Mouse (Mus musculus): ENCODE measurements around the gene Car10.
A peak's percentile ranks its signal among the peaks of the same experiment; 100 is the strongest.

Gene Car10

DNA sequence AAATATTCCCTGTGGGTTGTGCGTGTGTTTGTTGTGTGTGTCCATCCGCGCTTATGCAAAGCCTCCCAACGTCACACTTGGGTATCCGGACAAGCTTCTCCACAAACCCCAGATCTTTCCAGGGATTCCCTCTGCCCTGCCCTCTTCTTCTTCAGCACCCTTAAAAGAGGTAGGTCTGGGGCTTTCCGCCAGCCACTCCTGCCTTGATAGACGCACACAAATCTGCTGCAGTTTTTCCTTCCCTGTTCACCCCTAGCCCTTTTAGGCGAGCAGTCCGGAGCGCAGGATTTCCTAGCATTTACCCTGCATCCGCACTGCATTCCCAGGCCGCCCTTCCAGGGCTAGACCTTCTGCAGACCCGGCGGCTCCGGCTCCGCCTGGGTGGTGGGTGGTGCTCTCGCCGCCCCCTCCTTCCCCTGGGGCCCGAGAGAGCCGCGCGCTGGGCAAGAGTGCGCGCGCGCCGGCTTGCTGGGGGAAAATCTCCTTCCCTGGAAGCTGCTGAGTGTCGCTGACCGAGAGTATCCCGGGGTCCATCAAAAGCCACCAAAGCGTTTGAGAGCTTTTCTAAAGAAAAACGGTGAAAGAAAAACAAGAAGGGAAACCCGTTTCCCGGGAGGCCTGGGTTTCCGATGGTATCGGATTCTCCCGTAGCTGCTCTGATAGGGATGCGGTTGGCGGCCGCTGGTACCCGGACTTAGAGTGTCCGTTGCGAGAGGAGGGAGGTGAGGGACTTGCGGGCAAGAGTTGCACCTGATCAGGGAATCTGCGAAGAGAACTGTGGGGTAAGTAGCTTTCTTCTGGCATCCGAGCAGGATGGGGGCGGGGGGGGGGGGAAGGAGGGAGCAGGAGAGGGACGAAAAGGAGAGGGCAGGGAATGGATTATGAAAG lies at the start of gene Car10:
TSS of gene Car10 (plus strand) at position 88 of the 888 bp plus-strand sequence.
- DNase-seq (ENCODE audit: low read depth, low spot score): peak; percentile 36

- no peak for DNase-seq (ENCODE audit: low read depth, low spot score)
Measured at GRCm38 (mm10) chr11:93065021-93065420, 32.8 kb upstream of the Car10 start.

GRCm38 (mm10) chr11:93065656-93066181 lies 32.1 kb upstream of the Car10 start:
- no peak for DNase-seq (ENCODE audit: low read depth, low spot score)

DNA sequence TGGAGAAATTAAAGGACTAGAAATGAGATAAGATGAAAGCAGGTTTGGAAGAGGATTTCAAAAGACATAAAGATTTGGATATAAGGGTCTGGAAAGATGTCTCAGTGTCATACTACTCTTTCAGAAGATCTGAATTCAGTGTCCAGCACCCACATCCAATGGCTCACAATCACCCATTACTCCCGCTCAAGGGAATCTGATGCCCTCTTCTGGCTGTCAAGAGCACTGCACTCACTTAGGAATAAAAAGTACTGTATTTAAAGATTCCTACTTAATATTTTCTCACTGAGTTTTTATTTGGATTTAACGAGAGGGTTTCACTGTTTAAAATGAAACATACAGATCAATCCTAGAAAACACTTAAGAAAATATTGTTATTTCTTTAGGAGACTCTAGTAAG lies 2.2 kb upstream of the Car10 start:
- peak; percentile 28 for DNase-seq (ENCODE audit: low read depth, low spot score)

GRCm38 (mm10) chr11:93097001-93097400 lies 827 bp upstream of the Car10 start:
- peak; percentile 71 for DNase-seq (ENCODE audit: low read depth, low spot score)

GRCm38 (mm10) chr11:93097431-93097851 lies 387 bp upstream of the Car10 start:
- peak; percentile 3 for DNase-seq (ENCODE audit: low read depth, low spot score)

DNA sequence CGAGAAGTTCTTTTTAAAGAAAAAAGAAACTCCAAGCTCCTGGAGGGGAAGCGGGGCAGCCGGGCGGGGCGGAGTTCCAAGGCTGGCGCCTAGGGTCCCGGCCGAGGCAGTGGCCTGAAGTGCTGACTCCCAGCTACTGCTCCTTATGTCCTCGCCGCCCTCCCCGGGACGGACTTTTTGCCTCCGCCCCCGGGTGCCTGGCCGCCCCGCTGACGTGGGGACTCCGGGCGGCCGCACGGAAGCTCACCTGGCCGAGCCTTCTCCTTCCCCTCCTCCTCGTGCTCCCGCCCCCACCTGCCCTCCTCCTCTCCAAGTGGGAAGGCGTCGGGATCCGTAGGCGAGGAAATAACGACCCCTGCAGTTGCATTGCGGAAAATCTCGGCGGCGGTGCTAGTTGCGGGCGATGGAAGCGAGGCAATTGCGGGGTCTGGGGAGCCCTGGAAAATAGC lies 1.1 kb downstream of the Car10 start:
- DNase-seq (ENCODE audit: low read depth, low spot score): peak; percentile 32

- peak; percentile 21 for DNase-seq (ENCODE audit: low read depth, low spot score)
Measured at GRCm38 (mm10) chr11:93099431-93100370, 1.9 kb downstream of the Car10 start.

DNA sequence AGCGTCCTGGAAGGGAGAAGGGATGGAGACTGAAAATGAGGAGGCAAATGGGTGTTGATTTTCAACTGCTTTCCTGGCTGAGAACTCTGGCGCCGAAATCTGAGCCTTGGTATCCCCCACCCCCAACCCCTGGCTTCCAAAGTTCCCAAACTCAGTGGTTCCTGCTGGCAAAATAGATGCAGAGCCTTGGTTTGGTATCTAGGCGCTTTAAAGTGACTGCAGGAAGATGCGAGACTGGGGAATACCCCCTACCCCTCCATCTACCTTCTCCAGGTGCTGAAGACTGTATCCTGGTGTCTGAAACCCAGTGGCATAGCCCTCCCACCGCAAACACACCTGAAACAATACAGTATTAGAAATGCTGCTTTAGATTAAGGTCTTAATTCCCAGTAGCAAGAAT lies 2.8 kb downstream of the Car10 start:
- no peak for DNase-seq (ENCODE audit: low read depth, low spot score)

- peak; percentile 13 for DNase-seq (ENCODE audit: low read depth, low spot score)
Measured at GRCm38 (mm10) chr11:93101106-93101505, 3.3 kb downstream of the Car10 start.

DNA sequence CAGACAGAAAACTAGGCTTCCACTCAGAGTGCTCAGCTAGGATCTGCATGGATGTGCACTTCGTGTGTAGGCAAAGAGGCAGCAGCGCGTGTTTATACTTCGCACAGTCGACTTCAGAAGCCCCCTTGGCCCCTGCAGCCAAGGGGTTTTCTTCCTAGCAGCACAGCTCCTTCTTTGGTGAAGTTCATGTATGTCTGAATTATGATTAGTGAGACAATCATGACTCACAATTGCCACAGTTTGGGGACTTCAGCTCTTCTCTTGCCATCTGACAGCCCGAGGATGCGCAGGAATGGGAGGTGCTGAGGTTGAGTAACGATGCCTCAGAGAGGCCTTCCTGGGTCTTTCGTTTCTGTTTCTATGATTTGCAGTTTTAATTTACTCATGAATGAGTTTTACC lies 4.5 kb downstream of the Car10 start:
- DNase-seq (ENCODE audit: low read depth, low spot score): no peak

GRCm38 (mm10) chr11:93103101-93103815 lies 5.4 kb downstream of the Car10 start:
- no peak for DNase-seq (ENCODE audit: low read depth, low spot score)

DNA sequence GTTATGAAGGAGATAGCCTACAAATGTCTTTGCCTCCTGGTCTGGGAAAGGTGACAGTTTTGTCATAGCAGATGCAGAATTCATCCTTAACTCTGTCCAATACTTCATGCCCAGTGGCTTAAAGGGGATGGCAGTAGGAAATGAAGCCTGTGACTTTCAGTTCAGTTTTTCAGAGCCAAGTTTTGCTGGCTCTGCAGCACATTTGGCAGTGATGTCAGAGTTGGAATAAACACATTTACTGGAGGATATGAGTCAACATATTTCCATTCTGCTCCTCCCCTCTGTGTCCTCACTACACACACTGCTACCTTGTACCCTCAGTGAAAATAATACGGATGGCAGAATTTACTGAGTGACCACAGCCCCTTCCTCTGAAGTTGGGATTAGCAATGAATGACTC lies 11.6 kb downstream of the Car10 start:
- DNase-seq (ENCODE audit: low read depth, low spot score): no peak

DNA sequence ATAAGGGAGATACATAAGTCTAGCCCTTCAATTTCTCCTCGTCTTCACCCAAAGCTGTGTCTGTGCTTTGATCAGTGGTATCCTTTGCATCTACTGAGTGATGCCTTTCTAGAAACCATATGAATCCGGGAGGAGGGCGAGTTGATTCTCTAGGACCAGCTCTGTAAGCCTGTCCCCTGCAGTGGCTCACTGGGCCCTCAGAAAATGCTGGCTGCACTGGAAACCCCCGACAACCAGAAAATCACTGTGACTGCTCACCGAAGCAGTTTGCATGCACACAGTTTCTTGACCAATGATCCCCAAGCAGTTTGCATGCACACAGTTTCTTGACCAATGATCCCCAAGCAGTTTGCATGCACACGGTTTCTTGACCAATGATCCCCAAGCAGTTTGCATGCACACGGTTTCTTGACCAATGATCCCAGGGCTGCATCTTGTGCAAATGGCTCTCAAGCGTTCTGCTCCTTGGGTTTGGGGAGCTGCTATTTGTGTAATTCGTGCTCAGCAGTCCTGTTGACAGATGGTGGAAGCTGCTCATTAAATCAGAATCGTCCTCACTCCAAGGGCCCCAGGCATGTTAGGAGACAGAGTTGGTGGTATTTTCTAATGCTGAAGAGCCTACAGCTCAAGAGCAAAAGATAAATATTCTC lies 23.1 kb downstream of the Car10 start:
- DNase-seq (ENCODE audit: low read depth, low spot score): no peak

DNA sequence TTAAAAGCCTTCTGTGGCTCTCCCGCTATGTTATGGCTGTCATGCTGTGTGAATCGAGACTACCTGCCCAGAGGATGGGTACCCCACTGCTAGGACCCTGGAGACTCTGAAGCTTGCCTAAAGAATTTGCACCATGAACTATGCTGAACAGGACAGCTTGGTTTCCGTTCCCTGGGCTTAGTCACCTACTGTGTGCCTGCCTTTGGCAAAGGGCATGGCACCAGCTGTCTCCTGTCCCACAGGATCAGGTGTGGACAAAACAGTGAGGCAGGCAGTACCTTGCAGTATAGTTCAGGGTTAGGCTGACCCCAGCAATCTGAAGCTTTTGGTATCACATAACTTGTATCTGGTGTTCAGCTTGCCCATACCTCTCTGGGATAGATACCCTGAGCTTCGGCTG lies 25.9 kb downstream of the Car10 start:
- no peak for DNase-seq (ENCODE audit: low read depth, low spot score)

DNA sequence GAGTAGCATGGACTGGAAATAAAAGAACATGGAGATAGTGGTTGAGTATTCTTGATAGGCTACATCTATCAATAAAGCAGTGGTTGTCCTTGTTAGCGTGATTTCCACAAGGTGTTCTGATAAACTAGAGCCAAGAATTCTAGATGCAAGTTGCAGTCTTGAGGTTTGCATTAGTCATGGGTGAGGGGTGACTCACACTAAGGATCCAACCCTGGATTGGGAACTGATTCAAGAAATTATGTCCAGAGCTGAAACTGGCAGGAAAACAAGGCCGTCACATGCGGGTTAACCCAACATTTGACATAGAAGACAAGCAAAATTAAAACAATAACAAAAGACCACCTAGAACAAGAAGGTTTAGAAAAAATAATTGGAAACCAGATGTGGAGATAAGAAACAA lies 28.6 kb downstream of the Car10 start:
- DNase-seq (ENCODE audit: low read depth, low spot score): no peak

- DNase-seq (ENCODE audit: low read depth, low spot score): no peak
Measured at GRCm38 (mm10) chr11:93128481-93128880, 30.7 kb downstream of the Car10 start.

GRCm38 (mm10) chr11:93137841-93138240 lies 40.0 kb downstream of the Car10 start:
- DNase-seq (ENCODE audit: low read depth, low spot score): no peak

DNA sequence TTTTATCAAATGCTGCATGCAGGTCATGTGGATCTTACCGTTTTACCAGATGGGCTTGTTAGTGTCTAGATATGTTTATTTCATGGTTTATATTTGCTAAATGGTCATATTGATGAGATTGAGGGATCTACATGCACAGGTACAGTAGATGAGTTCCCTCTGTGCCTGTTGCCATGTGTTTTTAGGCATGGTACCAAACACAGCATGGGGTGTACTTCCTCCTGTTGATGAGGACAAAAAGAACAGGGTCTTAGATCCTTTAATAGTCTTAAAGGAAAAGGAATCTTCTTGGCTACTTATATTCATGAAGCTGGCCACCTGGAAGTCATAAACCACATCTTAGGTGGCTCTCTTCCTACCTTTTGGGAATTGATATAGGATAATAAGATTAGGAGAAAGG lies 43.9 kb downstream of the Car10 start:
- no peak for DNase-seq (ENCODE audit: low read depth, low spot score)

DNA sequence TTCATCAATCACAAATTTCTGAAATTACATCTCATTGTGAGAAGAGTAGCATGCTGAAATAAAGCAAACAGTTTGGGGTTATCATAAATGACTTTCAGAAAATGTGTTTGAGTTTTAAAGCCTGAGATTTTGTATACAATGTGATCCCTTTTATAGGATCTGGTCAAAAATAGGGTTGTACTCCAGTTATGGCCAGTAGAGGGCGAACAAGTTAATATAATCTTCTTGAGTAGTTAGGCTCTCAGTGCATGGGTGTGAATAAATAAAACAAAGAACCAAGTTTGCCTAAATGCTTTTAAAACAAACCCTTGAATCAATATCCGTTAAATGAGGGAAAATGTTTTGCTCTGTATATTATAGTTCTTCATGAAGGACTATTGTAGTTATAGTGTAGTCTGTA lies 46.7 kb downstream of the Car10 start:
- peak; percentile 26 for DNase-seq (ENCODE audit: low read depth, low spot score)

DNA sequence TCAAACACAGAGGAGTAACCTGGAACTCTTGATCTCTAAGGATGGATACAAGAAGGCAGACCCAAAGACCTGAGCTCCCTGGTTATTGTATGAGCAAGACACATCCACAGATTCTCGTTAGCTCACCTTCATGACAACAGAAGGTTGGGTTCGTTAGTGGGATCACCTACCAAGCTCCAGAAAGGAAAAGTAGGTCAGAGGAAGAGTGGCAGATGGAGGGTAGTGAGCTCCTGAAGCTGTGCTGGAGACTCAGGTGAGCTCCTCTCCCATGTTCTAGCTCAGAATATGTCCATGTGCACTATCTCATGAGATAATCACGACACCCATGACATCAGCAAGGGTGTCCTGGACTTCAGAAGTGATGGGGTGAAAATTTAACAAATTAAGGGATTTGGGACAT lies 57.1 kb downstream of the Car10 start:
- DNase-seq (ENCODE audit: low read depth, low spot score): no peak

All from ZHBTc4 (cell line).